Mouse (Mus musculus) brain, embryonic 14.5 days (tissue): ENCODE results near the gene Csdc2.

Source experiments
- CTCF ChIP-seq: fragments of 200-500 bp; IDR thresholded peaks from 2 replicates; pipeline ENCODE4 v1.5.1; 2012; ENCODE audit warnings: inconsistent platforms, mild to moderate bottlenecking, moderate library complexity, borderline replicate concordance; ENCODE audit not compliant: insufficient read depth, insufficient read length; ENCODE audit errors: extremely low read depth
- POLR2A ChIP-seq: fragments of 200-500 bp; IDR thresholded peaks from 2 replicates; pipeline ENCODE4 v1.6.1; 2012; ENCODE audit warnings: mild to moderate bottlenecking, inconsistent platforms, borderline replicate concordance; ENCODE audit not compliant: poor library complexity, insufficient read depth, insufficient read length, severe bottlenecking; ENCODE audit errors: extremely low read depth

DNA sequence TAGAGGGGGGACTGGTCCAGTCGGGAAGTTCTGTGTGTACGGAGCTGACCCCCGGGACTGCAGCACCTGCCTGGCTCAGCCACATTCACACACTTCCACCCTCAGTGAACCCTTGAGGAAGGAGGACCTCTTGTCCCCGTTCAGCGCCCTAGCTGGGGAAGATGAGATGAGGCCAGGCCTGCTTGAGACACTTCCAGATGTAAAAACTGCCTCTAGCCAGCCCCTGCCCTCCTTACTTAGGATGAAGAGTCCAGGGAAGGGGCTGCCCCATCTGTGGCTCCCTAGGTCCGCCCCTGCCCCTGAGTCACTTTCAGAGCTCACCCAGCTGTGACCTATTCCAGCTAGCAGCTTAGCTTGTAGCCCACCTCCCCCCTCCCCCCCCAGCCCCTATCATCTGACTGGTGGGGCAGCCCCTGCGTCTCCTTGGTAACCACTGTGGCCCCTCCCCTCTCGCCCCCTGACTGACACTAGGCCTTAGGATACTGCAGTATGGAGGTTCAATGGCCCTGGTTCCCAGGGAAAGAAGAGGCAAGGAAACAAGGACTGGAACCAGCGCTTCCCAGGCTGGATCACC, 6.7 kb downstream of the Csdc2 start:
- no peak for TF ChIP-seq CTCF
- TF ChIP-seq POLR2A = no peak
